ENCODE assay signal across 35 mouse cellular contexts in genomic region chr5:71914028-71914427, GRCm38 (mm10).
"Had no signal": no experiment of that assay in that cellular context is flagged by ENCODE, and none has a peak within 500 bp of the region (broad histone marks: within the 10 kb centered on the region; RNA-seq: fewer than 3 reads in every experiment).

No protein-coding gene starts in this region.

- ATAC-seq: hindbrain, embryonic 16.5 days; hindbrain, postnatal 0 days; inflammation-experienced regulatory T-cells, adult 6 months; intestine, embryonic 15.5 days; intestine, embryonic 16.5 days; intestine, postnatal 0 days had no signal

- DNase-seq: heart, adult 2 months; heart, postnatal 14 days; heart, postnatal 36 days; heart, postnatal 4 days; kidney, adult 11 months; kidney, adult 18-20 months; kidney, adult 2 months; kidney, adult 8-10 months; kidney, adult 9 months; kidney, postnatal 10 days; kidney, postnatal 14 days; kidney, postnatal 25 days; kidney, postnatal 36 days; kidney, postnatal 4 days; layer of hippocampus, adult 9-11 months; layer of hippocampus, postnatal 36 days had no signal

- H3K4me3 ChIP-seq: heart, adult 2 months; heart, embryonic 10.5 days; heart, embryonic 12.5 days; heart, embryonic 13.5 days; heart, embryonic 15.5 days; hindbrain, embryonic 10.5 days; hindbrain, embryonic 12.5 days; hindbrain, embryonic 13.5 days; hindbrain, embryonic 15.5 days; intestine, embryonic 15.5 days; kidney, embryonic 15.5 days; layer of hippocampus, adult 2 months had no signal

- H3K27ac ChIP-seq: heart, adult 2 months; heart, embryonic 10.5 days; heart, embryonic 13.5 days; heart, embryonic 15.5 days; hindbrain, embryonic 10.5 days; hindbrain, embryonic 12.5 days; hindbrain, embryonic 13.5 days; hindbrain, embryonic 14.5 days; hindbrain, embryonic 15.5 days; hindbrain, postnatal 0 days; intestine, embryonic 15.5 days; kidney, embryonic 15.5 days; kidney, postnatal 0 days; layer of hippocampus, adult 2 months had no signal

- H3K27me3 ChIP-seq: heart, embryonic 12.5 days; heart, embryonic 13.5 days; heart, embryonic 15.5 days; hindbrain, embryonic 12.5 days; hindbrain, embryonic 13.5 days; hindbrain, embryonic 15.5 days; intestine, embryonic 15.5 days; kidney, embryonic 15.5 days had no signal

- H3K9me3 ChIP-seq: heart, embryonic 10.5 days; heart, embryonic 12.5 days; heart, embryonic 13.5 days; heart, embryonic 15.5 days; hindbrain, embryonic 10.5 days; hindbrain, embryonic 12.5 days; hindbrain, embryonic 13.5 days; hindbrain, embryonic 15.5 days; intestine, embryonic 15.5 days; kidney, embryonic 15.5 days had no signal

- H3K4me2 ChIP-seq: heart, embryonic 11.5 days; heart, embryonic 12.5 days; heart, embryonic 13.5 days; heart, embryonic 15.5 days; hindbrain, embryonic 12.5 days; hindbrain, embryonic 13.5 days; hindbrain, embryonic 14.5 days; hindbrain, embryonic 15.5 days; intestine, embryonic 15.5 days; kidney, embryonic 15.5 days had no signal

- H3K36me3 ChIP-seq: heart, embryonic 10.5 days; heart, embryonic 12.5 days; heart, embryonic 13.5 days; heart, embryonic 15.5 days; hindbrain, embryonic 10.5 days; hindbrain, embryonic 12.5 days; hindbrain, embryonic 13.5 days; hindbrain, embryonic 15.5 days; intestine, embryonic 15.5 days; kidney, embryonic 15.5 days had no signal

- H3K4me1 ChIP-seq: heart, embryonic 10.5 days; heart, embryonic 12.5 days; heart, embryonic 13.5 days; heart, embryonic 15.5 days; hindbrain, embryonic 10.5 days; hindbrain, embryonic 12.5 days; hindbrain, embryonic 13.5 days; hindbrain, embryonic 15.5 days; intestine, embryonic 15.5 days; kidney, embryonic 15.5 days had no signal

- H3K9ac ChIP-seq: heart, embryonic 12.5 days; heart, embryonic 13.5 days; heart, embryonic 15.5 days; hindbrain, embryonic 12.5 days; hindbrain, embryonic 13.5 days; hindbrain, embryonic 14.5 days; hindbrain, embryonic 15.5 days; intestine, embryonic 15.5 days; kidney, embryonic 15.5 days had no signal
